Mouse (Mus musculus): ENCODE results near the gene Shisal2b. TPM values are rescaled to one million over a fixed set of nuclear protein-coding genes. Genes with fewer than 3 reads are reported as not detected.

The Shisal2b gene
- polyA plus RNA-seq, 1 experiment from 2014 or later: 0.41 TPM

- DNase-seq (ENCODE audit: low spot score): no peak
- Histone ChIP-seq H3K27ac (replicated peaks) (no peak overlapping the region), H3K4me1 (no peaks in the 10 kb centered on the region), H3K36me3 (replicated peaks) (peaks cover 52% of the 10 kb centered on the region), H3K27me3 (replicated peaks; ENCODE audit: low read depth, poor library complexity, severe bottlenecking) (no peaks in the 10 kb centered on the region), H3K9me3 (no peaks in the 10 kb centered on the region), H3K4me3 (no peak overlapping the region)
- WGBS: 88% methylated on average over 7 of the region's 7 CpGs
Observed at GRCm38 (mm10) chr13:104799566-104800182, 64.0 kb downstream of the Shisal2b start.

GRCm38 (mm10) chr13:104799067-104799466, 64.6 kb downstream of the Shisal2b start:
- Histone ChIP-seq H3K9me3 (no peaks in the 10 kb centered on the region), H3K4me1 (no peaks in the 10 kb centered on the region), H3K36me3 (replicated peaks) (peaks cover 52% of the 10 kb centered on the region), H3K4me3 (no peak overlapping the region), H3K27me3 (replicated peaks; ENCODE audit: low read depth, poor library complexity, severe bottlenecking) (no peaks in the 10 kb centered on the region), H3K27ac (replicated peaks) (no peak overlapping the region)
- 93% methylated on average over 8 of the region's 8 CpGs for WGBS
- DNase-seq (ENCODE audit: low spot score): no peak

Other genes with a start within 250 kb of the Shisal2b start
- 18.7 and 18.8 TPM in 2 replicates for gene Srek1ip1, start 71.4 kb downstream of the Shisal2b start, polyA plus RNA-seq (2016; fragmentation: Nextera tagmentation; extraction: Ambion mirVana)
- 33.3 and 36.2 TPM in 2 replicates for gene Cwc27, start 46.8 kb downstream of the Shisal2b start, polyA plus RNA-seq (2016; fragmentation: Nextera tagmentation; extraction: Ambion mirVana)
- 0.73 and 0.91 TPM in 2 replicates for gene Rgs7bp, start 191.0 kb upstream of the Shisal2b start, polyA plus RNA-seq (2016; fragmentation: Nextera tagmentation; extraction: Ambion mirVana)
- not detected in 2 replicates for gene 4933425L06Rik, start 218.2 kb upstream of the Shisal2b start, polyA plus RNA-seq (2016; fragmentation: Nextera tagmentation; extraction: Ambion mirVana)